Mouse (Mus musculus) cerebellum, adult 2 months (tissue): ENCODE measurements around the gene Tmem235.

Source experiments
- CTCF ChIP-seq: fragments of 200-500 bp; IDR thresholded peaks from 2 replicates; pipeline ENCODE4 v1.5.1; 2011; ENCODE audit warnings: low read depth, mild to moderate bottlenecking, control low read depth, low read length, moderate library complexity, borderline replicate concordance; ENCODE audit not compliant: insufficient read depth
- POLR2A ChIP-seq: fragments of 200-500 bp; IDR thresholded peaks from 2 replicates; pipeline ENCODE4 v1.6.1; 2011; ENCODE audit warnings: low read length, control low read depth, borderline replicate concordance; ENCODE audit not compliant: insufficient read depth

DNA sequence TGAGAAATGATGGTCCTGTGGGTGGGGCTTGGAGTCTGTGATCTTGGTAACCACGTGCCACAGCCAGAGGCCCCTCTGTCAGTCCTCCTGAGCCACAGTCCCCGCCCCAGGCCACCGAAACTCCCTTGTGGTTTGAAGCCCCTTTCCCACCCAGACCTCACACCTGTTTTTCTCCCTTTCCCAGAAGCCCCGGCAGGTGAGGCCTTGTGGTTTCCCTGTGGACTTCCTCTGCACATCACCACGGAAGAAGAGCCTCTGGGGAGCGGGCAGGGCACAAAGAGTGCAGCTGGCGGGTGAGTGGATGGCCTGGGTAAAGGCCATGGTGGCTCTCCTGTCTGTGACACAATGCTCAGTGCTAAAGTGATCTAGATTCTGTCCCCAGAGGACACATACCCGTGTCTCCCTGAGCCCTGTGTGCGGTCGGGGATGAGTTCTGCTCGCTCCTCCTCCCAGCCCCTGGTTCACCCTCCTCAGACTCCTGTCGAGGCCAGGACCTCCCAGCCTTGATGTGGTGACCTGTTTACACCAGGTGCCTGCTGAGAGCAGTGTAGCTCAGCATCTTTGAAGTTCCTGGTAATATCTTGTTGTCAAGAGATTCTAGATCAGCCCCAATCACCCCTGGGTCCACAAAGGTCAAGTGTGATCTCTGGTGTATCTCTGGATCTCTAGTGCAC lies 11.5 kb downstream of the Tmem235 start:
- TF ChIP-seq POLR2A (no peak), CTCF (no peak)
